Mouse (Mus musculus) CH12.LX (cell line): ENCODE measurements around the gene Hic2. TPM values are rescaled to one million over a fixed set of nuclear protein-coding genes. Genes with fewer than 3 reads are reported as not detected.

Experiments
- DNase-seq: peaks from one replicate; pipeline ENCODE4 v3.0.0-alpha.2; 2013; ENCODE audit errors: extremely low read depth
- H3K27ac ChIP-seq: 2 replicates; pipeline ENCODE4 v1.5.1; 2012; ENCODE audit warnings: low read depth, mild to moderate bottlenecking, control low read depth, moderate library complexity; ENCODE audit not compliant: insufficient read depth
- H3K27me3 ChIP-seq: replicated peaks from 2 replicates; pipeline ENCODE3; 2012; ENCODE audit warnings: inconsistent platforms
- H3K36me3 ChIP-seq, 2 experiments: replicated peaks in 1 of 2; 2 replicates each; pipeline versions ENCODE3 to v1.6.1; 2012; ENCODE audit warnings: inconsistent platforms in 1 of 2, low read length in 1 of 2, mild to moderate bottlenecking in 1 of 2, mixed read lengths in 1 of 2, moderate library complexity in 1 of 2; ENCODE audit not compliant: control insufficient read depth in 1 of 2, insufficient read depth in 1 of 2
- H3K4me1 ChIP-seq, 2 experiments: 2 replicates each; pipeline ENCODE4 v1.6.1; 2012; ENCODE audit warnings: inconsistent platforms in 1 of 2, moderate library complexity in 1 of 2; ENCODE audit not compliant: insufficient read depth in 2 of 2, control insufficient read depth in 1 of 2
- H3K4me2 ChIP-seq: 2 replicates; pipeline ENCODE4 v1.6.1; 2012; ENCODE audit warnings: low read depth, mild to moderate bottlenecking, control low read depth; ENCODE audit not compliant: poor library complexity, insufficient read depth, severe bottlenecking
- H3K4me3 ChIP-seq, 3 experiments: fragments of 150-350 bp in 1 of 3; sonication (generic) in 1 of 3; replicated peaks in 1 of 3; 2 replicates each; pipeline versions ENCODE3 to v1.5.1; 2011 to 2012; ENCODE audit warnings: low read depth in 2 of 3, low read length in 2 of 3, mild to moderate bottlenecking in 2 of 3, moderate library complexity in 2 of 3, control low read depth in 1 of 3, improper control_type of control experiment in 1 of 3, inconsistent platforms in 1 of 3, mixed read lengths in 1 of 3; ENCODE audit not compliant: poor library complexity in 1 of 3
- H3K79me2 ChIP-seq: replicated peaks from 2 replicates; pipeline ENCODE4 v1.6.1; 2012; ENCODE audit warnings: mild to moderate bottlenecking, moderate library complexity; ENCODE audit not compliant: control insufficient read depth, poor library complexity, insufficient read depth, severe bottlenecking; ENCODE audit errors: extremely low read depth
- H3K9ac ChIP-seq: 2 replicates; pipeline ENCODE4 v1.6.1; 2012; ENCODE audit warnings: low read depth, mild to moderate bottlenecking, control low read depth, moderate library complexity; ENCODE audit not compliant: insufficient read depth
- H3K9me3 ChIP-seq: replicated peaks from 2 replicates; pipeline ENCODE3; 2012; ENCODE audit warnings: low read length, inconsistent platforms, mixed read lengths
- E2F4 ChIP-seq: IDR thresholded peaks from 2 replicates; pipeline ENCODE4 v1.6.1; 2011; ENCODE audit warnings: low read depth, low read length, improper control_type of control experiment; ENCODE audit not compliant: insufficient replicate concordance
- ELF1 ChIP-seq: IDR thresholded peaks from 2 replicates; pipeline ENCODE4 v1.6.1; 2014; ENCODE audit warnings: low read depth, mild to moderate bottlenecking, inconsistent platforms, low read length, improper control_type of control experiment
- EP300 ChIP-seq: IDR thresholded peaks from 2 replicates; pipeline ENCODE4 v1.6.1; 2011; ENCODE audit warnings: low read length, improper control_type of control experiment
- ETS1 ChIP-seq: conservative IDR thresholded peaks from 2 replicates; pipeline ENCODE4 v1.6.1; 2012; ENCODE audit warnings: low read depth, mild to moderate bottlenecking, inconsistent platforms, low read length, improper control_type of control experiment, moderate library complexity
- HCFC1 ChIP-seq: IDR thresholded peaks from 2 replicates; pipeline ENCODE4 v1.6.1; 2012; ENCODE audit warnings: low read depth, mild to moderate bottlenecking, inconsistent platforms, low read length, improper control_type of control experiment
- IRF4 ChIP-seq: IDR thresholded peaks from 2 replicates; pipeline ENCODE4 v1.6.1; 2014; ENCODE audit warnings: low read depth, mild to moderate bottlenecking, inconsistent platforms, low read length, improper control_type of control experiment
- JUND ChIP-seq: conservative IDR thresholded peaks from 2 replicates; pipeline ENCODE4 v1.6.1; 2011; ENCODE audit warnings: low read depth, low read length, improper control_type of control experiment
- MAX ChIP-seq: IDR thresholded peaks from 2 replicates; pipeline ENCODE4 v1.6.1; 2011; ENCODE audit warnings: low read length, improper control_type of control experiment
- MAZ ChIP-seq: IDR thresholded peaks from 2 replicates; pipeline ENCODE4 v1.6.1; 2012; ENCODE audit warnings: low read depth, mild to moderate bottlenecking, inconsistent platforms, low read length, improper control_type of control experiment, moderate library complexity
- MEF2A ChIP-seq: IDR thresholded peaks from 2 replicates; pipeline ENCODE4 v1.6.1; 2014; ENCODE audit warnings: low read depth, mild to moderate bottlenecking, inconsistent platforms, low read length, improper control_type of control experiment, borderline replicate concordance
- MXI1 ChIP-seq: IDR thresholded peaks from 2 replicates; pipeline ENCODE4 v1.6.1; 2011; ENCODE audit warnings: mild to moderate bottlenecking, low read depth, low read length, improper control_type of control experiment
- NELFE ChIP-seq: IDR thresholded peaks from 2 replicates; pipeline ENCODE4 v1.6.1; 2011; ENCODE audit warnings: low read depth, low read length, improper control_type of control experiment
- POLR2A ChIP-seq: IDR thresholded peaks from 2 replicates; pipeline ENCODE4 v1.6.1; 2011; ENCODE audit warnings: low read depth, mild to moderate bottlenecking, improper control_type of control experiment, low read length
- SIN3A ChIP-seq: IDR thresholded peaks from 2 replicates; pipeline ENCODE4 v1.6.1; 2012; ENCODE audit warnings: low read length, improper control_type of control experiment, inconsistent platforms
- SMC3 ChIP-seq: IDR thresholded peaks from 2 replicates; pipeline ENCODE4 v1.6.1; 2011; ENCODE audit warnings: low read depth, low read length, improper control_type of control experiment
- TBP ChIP-seq: conservative IDR thresholded peaks from 2 replicates; pipeline ENCODE4 v1.6.1; 2011; ENCODE audit warnings: low read depth, low read length, improper control_type of control experiment
- TCF12 ChIP-seq: IDR thresholded peaks from 2 replicates; pipeline ENCODE4 v1.6.1; 2014; ENCODE audit warnings: low read depth, mild to moderate bottlenecking, inconsistent platforms, low read length, improper control_type of control experiment
- USF1 ChIP-seq: IDR thresholded peaks from 2 replicates; pipeline ENCODE4 v1.6.1; 2014; ENCODE audit warnings: low read depth, mild to moderate bottlenecking, inconsistent platforms, low read length, improper control_type of control experiment
- USF2 ChIP-seq: conservative IDR thresholded peaks from 2 replicates; pipeline ENCODE4 v1.6.1; 2011; ENCODE audit warnings: low read depth, low read length, improper control_type of control experiment
- dilution Hi-C: fragments of 300-500 bp; cut with MboI; formaldehyde crosslinking; loops from 2 replicates; pipeline ENCODE4 v1.14.3; 2020; ENCODE audit warnings: low sequenced_read_pairs; ENCODE audit not compliant: extremely low pct_unique_long_range_greater_than_20kb, extremely low pct_ligation_motif_present
- in situ Hi-C: fragments of 300-500 bp; cut with MboI; formaldehyde crosslinking; loops from 3 replicates; pipeline ENCODE4 v1.14.3; 2019; ENCODE audit warnings: low sequenced_read_pairs, low pct_ligation_motif_present, low pct_unique_long_range_greater_than_20kb, mixed read lengths
- polyA plus RNA-seq: library from polyadenylated mRNA; unstranded; fragments of >175 nt; gene quantifications from 2 replicates; pipeline ENCODE4 v1.2.1, GENCODE M21; 2012; ENCODE audit warnings: low read depth; ENCODE audit not compliant: insufficient read length
- total RNA-seq, 2 experiments: library from RNA; depleted of rRNA; stranded (reverse); fragments of 300-350 nt in 1 of 2; fragments of >200 nt in 1 of 2; gene quantifications; 2 replicates each; pipeline ENCODE4 v1.2.3; 2012 to 2014

Gene Hic2
- total and polyA plus RNA-seq, 3 experiments, result 6.2 to 9.6 (median 8.1) TPM

DNA sequence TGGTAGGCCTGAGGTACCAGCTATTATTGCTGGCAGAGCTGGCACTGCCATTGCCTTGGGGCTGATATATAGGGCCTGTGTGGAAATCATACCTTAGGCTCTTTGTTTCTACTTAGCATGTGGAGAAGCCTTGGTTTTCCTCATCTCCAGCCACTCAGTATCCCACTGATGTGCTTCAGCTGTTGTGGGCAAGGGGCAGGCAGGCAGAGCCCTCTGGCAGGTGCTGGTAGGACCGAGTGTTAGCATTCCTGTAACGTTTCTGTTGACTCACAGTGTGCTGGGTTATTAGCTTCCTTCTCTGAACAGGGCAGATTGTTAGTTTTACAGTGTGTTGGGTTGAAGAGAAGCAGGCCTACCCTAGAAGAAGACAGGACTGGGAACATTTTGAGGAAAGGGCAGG is 21.9 kb downstream of the Hic2 start:
- H3K4me1 ChIP-seq, result peaks cover 9 to 43% of the 10 kb centered on the region in 2 experiments
- in situ Hi-C loops, result no loop called here
- TF ChIP-seq SMC3 (no peak), NELFE (no peak), ELF1 (no peak), SIN3A (no peak), POLR2A (no peak), MAX (no peak), ETS1 (no peak), IRF4 (no peak), MXI1 (no peak), JUND (no peak), MEF2A (no peak), TBP (no peak), USF1 (no peak), USF2 (no peak), MAZ (no peak)

DNA sequence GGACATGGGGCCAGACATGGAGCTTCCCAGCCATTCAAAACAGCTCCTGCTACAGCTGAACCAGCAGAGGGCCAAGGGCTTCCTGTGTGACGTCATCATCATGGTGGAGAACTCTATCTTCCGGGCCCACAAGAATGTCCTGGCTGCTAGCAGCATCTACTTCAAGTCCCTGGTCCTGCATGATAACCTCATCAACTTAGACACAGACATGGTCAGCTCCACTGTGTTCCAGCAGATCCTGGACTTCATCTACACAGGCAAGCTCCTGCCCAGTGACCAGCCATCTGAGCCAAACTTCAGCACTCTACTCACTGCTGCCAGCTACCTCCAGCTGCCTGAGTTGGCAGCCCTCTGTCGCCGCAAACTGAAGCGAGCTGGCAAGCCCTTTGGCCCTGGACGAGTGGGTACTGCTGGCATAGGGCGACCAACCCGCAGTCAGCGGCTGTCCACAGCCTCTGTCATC is 24.0 kb downstream of the Hic2 start:
- Histone ChIP-seq H3K27ac (no peak overlapping the region), H3K4me1 (peaks cover 12 to 55% of the 10 kb centered on the region in 2 experiments), H3K9ac (no peak overlapping the region), H3K4me3 (no peak overlapping the region), H3K9me3 (no peaks in the 10 kb centered on the region), H3K27me3 (no peaks in the 10 kb centered on the region), H3K79me2 (no peaks in the 10 kb centered on the region), H3K36me3 (peaks cover 33 to 72% of the 10 kb centered on the region in 2 experiments), H3K4me2 (no peak overlapping the region)
- in situ Hi-C loops, result no loop called here
- no peak for TF ChIP-seq SMC3
- TF ChIP-seq EP300, result no peak
- TF ChIP-seq E2F4, result no peak
- TF ChIP-seq USF2, result no peak
- TF ChIP-seq HCFC1, result no peak
- no peak for TF ChIP-seq TCF12
- dilution Hi-C loops, result no loop called here
- DNase-seq, result no peak

More for the DNA sequence above, 21.9 kb downstream of the Hic2 start:
- dilution Hi-C loops, result no loop called here
- Histone ChIP-seq H3K4me3 (no peak overlapping the region), H3K4me2 (no peak overlapping the region), H3K27ac (no peak overlapping the region), H3K9me3 (no peaks in the 10 kb centered on the region), H3K36me3 (peaks cover 23 to 53% of the 10 kb centered on the region in 2 experiments), H3K27me3 (no peaks in the 10 kb centered on the region), H3K79me2 (no peaks in the 10 kb centered on the region), H3K9ac (no peak overlapping the region)
- no peak for DNase-seq
